Mouse (Mus musculus) R1 (cell line): ENCODE results near the gene Nav1.

Experiments used
- DNase-seq: peaks from one replicate; pipeline ENCODE4 v3.0.0-alpha.2; 2018; ENCODE audit warnings: low read depth, low spot score

Nav1 gene

GRCm38 (mm10) chr1:135448940-135449339, 158.2 kb downstream of the Nav1 start:
- DNase-seq: no peak

- DNase-seq: no peak
Observed at GRCm38 (mm10) chr1:135443506-135443905, 163.6 kb downstream of the Nav1 start.

- DNase-seq: no peak
Observed at GRCm38 (mm10) chr1:135441861-135442260, 165.2 kb downstream of the Nav1 start.

- DNase-seq: no peak
Observed at GRCm38 (mm10) chr1:135440986-135441385, 166.1 kb downstream of the Nav1 start.

- DNase-seq: no peak
Observed at GRCm38 (mm10) chr1:135438801-135439200, 168.3 kb downstream of the Nav1 start.

GRCm38 (mm10) chr1:135435823-135436222, 171.3 kb downstream of the Nav1 start:
- DNase-seq: no peak

GRCm38 (mm10) chr1:135430669-135431017, 176.5 kb downstream of the Nav1 start:
- DNase-seq: no peak

GRCm38 (mm10) chr1:135429901-135430668, 177.0 kb downstream of the Nav1 start, which contains the start of gene Ipo9:
TSS of gene Ipo9 (minus strand) at chr1:135430499.
- peak; percentile 92 for DNase-seq

GRCm38 (mm10) chr1:135427390-135427789, 179.7 kb downstream of the Nav1 start:
- no peak for DNase-seq

GRCm38 (mm10) chr1:135426645-135427044, 180.4 kb downstream of the Nav1 start:
- DNase-seq: no peak

GRCm38 (mm10) chr1:135422772-135423171, 184.3 kb downstream of the Nav1 start:
- no peak for DNase-seq

GRCm38 (mm10) chr1:135413996-135414395, 193.1 kb downstream of the Nav1 start:
- no peak for DNase-seq

GRCm38 (mm10) chr1:135412130-135412529, 195.0 kb downstream of the Nav1 start:
- DNase-seq: no peak

GRCm38 (mm10) chr1:135410967-135411366, 196.1 kb downstream of the Nav1 start:
- no peak for DNase-seq

GRCm38 (mm10) chr1:135408973-135409372, 198.1 kb downstream of the Nav1 start:
- no peak for DNase-seq

GRCm38 (mm10) chr1:135405356-135405755, 201.7 kb downstream of the Nav1 start:
- peak; percentile 64 for DNase-seq

GRCm38 (mm10) chr1:135401452-135402110, 205.5 kb downstream of the Nav1 start:
- no peak for DNase-seq

GRCm38 (mm10) chr1:135399466-135399865, 207.6 kb downstream of the Nav1 start:
- DNase-seq: no peak

- DNase-seq: no peak
Observed at GRCm38 (mm10) chr1:135385161-135385560, 221.9 kb downstream of the Nav1 start.
